Mouse (Mus musculus) gastrocnemius, postnatal 36 days (tissue): ENCODE measurements around the gene Tex22. TPM values are rescaled to one million over a fixed set of nuclear protein-coding genes. Genes with fewer than 3 reads are reported as not detected.
A peak's percentile ranks its signal among the peaks of the same experiment; 100 is the strongest.

Experiments used
- DNase-seq, 2 experiments: peaks; one replicate each; pipeline ENCODE4 v3.0.0; 2022
- intact Hi-C: fragments of 180-260 bp; cut with DNase I; formaldehyde crosslinking; loops from one replicate; pipeline ENCODE4 v1.15.1; 2025
- long read RNA-seq, 2 experiments: library from polyadenylated mRNA; stranded (forward); transcript quantifications; one replicate each; pipeline ENCODE4 v2.0.0; 2021
- total RNA-seq, 2 experiments: library from RNA; stranded (reverse); gene quantifications; 2 replicates each; pipeline ENCODE4 v1.2.3; 2021

The Tex22 gene
- under 1 TPM; 0.22 to 0.31 TPM for total RNA-seq
- long read RNA-seq, experiment 1, partial matches to known transcripts: 0 of 1 reads
- long read RNA-seq, experiment 1, other reads (novel, unspliced or antisense): 1 of 1 reads
- long read RNA-seq, experiment 2, partial matches to known transcripts: 0 of 1 reads
- long read RNA-seq, experiment 2, other reads (novel, unspliced or antisense): 1 of 1 reads

GRCm38 (mm10) chr12:113074329-113075062, at the start of gene Tex22:
TSS of gene Tex22 (plus strand) at chr12:113074502.
- DNase-seq: peak; percentile 80 to 83
- intact Hi-C loops: loop anchor here (10.0 kb wide), 1 partner anchor 70 kb away; the partner anchor contains the start of gene Brf1

- DNase-seq: no peak
- intact Hi-C loops: no loop called here
These were observed 47.7 kb upstream of the Tex22 start for GRCm38 (mm10) chr12:113026557-113026956.

GRCm38 (mm10) chr12:113027495-113027894, 46.8 kb upstream of the Tex22 start:
- intact Hi-C loops: no loop called here
- DNase-seq: no peak

- DNase-seq: no peak
These were observed 46.2 kb upstream of the Tex22 start for GRCm38 (mm10) chr12:113028067-113028466.

GRCm38 (mm10) chr12:113028898-113029297, 45.4 kb upstream of the Tex22 start:
- intact Hi-C loops: no loop called here
- no peak for DNase-seq

More at GRCm38 (mm10) chr12:113028067-113028466, 46.2 kb upstream of the Tex22 start:
- intact Hi-C loops: no loop called here

DNA sequence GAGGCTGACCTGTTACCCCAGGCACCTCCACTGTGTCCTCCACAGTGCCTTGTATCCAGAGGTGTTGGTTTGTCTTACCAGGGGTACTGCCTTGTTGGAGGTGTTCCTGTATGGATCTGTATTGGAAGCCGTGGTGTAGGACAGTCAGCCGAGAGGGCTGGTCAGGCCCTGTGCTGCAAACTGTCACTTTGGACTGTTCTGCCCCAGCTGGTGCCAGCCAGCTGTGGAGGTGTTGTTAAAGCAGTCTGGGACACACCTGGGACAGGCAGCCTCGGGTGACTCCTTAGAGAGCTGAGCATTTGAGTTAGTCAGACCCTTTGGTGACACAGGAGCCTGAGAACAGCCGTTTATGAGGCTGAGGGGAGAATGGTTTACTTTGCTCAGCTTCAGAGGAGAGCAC, 44.3 kb upstream of the Tex22 start:
- intact Hi-C loops: no loop called here

GRCm38 (mm10) chr12:113030993-113031392, 43.3 kb upstream of the Tex22 start:
- intact Hi-C loops: no loop called here
- DNase-seq: no peak

More for the DNA sequence above, 44.3 kb upstream of the Tex22 start:
- no peak for DNase-seq

DNA sequence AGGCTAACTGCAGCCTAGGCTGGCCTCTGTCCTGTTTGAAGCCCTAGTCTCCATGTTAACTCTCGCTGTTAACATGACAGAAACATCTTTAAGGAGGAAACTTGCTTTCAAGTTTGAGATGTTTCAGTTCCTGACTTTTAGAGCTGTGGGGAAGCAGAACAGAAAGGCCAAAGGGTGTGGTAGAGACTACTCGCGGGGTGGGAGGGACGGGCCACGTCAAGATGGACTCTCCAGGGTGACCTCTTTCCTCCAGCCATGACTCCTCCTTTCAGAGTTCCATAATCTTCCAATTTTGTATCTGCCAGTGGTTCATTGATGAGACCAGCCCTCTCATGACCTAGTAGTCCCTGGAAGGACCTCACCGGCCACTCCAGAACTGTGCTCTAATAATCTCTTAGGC, 42.9 kb upstream of the Tex22 start:
- DNase-seq: no peak
- intact Hi-C loops: no loop called here

GRCm38 (mm10) chr12:113032296-113033250, 41.7 kb upstream of the Tex22 start:
- intact Hi-C loops: no loop called here

DNA sequence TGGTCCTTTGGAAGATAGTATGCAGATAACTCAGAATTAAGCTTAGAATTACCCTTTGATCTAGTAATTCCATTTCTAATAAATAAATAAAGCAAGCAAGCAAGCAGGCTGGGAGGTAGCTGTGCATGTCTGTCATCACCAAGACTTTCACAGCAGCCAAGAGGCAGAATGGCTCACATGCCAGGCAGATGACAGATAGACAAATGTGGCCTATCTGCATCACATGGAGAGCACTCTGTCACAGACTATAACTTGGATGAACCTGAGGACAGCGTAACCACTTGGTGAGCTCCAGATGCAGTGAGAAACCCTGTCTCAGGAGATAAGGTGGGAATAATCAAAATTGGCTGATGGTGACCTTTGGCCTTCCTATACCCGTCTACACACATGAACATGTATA, 39.2 kb upstream of the Tex22 start:
- DNase-seq: no peak
- intact Hi-C loops: no loop called here

More at GRCm38 (mm10) chr12:113032296-113033250, 41.7 kb upstream of the Tex22 start:
- DNase-seq: no peak

DNA sequence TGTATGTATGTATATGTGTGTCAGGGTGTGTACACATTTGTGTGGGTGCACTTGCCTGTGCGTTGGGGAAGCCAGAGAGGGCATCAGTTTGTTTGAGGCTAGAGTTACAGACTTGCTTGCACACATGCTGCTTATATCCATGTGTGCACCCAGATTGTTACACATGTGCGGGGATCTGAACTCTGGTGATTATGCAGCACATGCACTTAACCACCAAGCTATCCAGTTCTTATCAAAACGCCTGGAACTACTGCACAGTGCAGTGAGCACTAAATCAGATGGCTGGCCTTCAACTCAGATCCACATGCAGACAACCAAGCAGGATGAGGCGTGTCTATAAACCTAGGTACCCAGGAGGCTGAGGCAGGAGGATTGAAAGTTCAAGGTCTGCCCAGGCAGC, 37.3 kb upstream of the Tex22 start:
- intact Hi-C loops: no loop called here

DNA sequence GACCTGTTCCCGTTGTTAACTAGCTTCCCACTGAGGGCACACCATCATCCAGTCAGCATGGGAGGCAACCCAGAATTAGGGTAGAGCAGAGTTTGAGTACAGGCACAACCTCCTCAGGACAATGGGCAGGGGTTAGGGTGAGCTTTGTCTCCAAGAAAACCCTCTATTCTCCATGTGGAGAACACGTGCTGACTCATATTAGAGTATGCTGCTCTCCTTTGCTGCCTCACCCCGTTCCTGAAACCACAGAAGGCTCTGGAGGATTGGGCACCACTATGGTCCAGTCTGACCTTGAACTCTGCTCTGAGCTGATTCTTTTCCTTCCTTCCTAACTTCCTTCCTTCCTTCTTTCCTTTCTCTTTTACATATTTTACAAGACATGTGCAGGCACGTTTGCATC, 35.9 kb upstream of the Tex22 start:
- DNase-seq: no peak
- intact Hi-C loops: no loop called here

More for the DNA sequence above, 37.3 kb upstream of the Tex22 start:
- DNase-seq: no peak

- intact Hi-C loops: loop anchor here (5.0 kb wide), 1 partner anchor 34 kb away; no protein-coding TSS in a partner anchor
- DNase-seq: no peak
These were observed 32.5 kb upstream of the Tex22 start for GRCm38 (mm10) chr12:113041481-113042439.

- intact Hi-C loops: loop anchor here (5.0 kb wide), 1 partner anchor 35 kb away; no protein-coding TSS in a partner anchor
- no peak for DNase-seq
These were observed 31.8 kb upstream of the Tex22 start for GRCm38 (mm10) chr12:113042543-113042942.

DNA sequence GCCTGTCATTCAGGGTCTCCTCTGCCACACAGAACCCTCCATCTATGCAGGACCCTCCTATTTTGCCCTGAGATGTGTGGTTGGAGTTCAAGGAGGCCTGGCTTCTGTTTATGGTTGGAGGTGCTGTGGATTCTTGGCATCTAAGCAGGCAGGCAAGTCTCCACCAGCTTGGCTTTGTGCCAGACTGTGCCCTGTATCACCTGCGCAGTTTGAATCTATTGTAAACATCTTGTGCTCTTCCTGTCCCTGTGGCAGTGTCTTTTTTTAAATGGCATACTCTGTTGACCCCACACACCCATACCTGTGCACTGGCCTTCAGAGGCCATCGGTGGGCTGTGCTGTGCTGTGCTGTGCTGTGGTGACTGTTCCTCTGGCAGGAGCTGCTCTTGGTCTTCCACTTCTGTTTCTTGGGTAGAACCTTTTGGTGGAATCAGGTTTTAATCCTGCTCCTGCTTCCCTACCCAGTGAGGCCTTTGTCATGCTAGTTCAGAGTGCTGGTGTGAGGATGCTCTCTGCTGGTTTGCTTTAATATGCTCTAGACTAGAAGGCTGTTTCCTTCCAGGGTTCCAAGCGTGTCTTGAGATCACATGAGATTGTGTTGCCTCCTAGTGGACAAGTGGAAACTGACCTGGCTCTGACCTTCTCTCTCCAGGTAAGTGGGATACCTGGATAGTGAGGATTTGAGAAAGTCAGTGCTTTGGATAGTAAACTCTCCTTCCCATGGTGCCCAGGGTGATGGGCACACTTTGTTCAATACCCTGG, 29.2 kb upstream of the Tex22 start:
- no peak for DNase-seq
- intact Hi-C loops: loop anchor here (5.0 kb wide), 1 partner anchor 38 kb away; no protein-coding TSS in a partner anchor

GRCm38 (mm10) chr12:113046861-113047260, 27.4 kb upstream of the Tex22 start:
- no peak for DNase-seq
- intact Hi-C loops: no loop called here

GRCm38 (mm10) chr12:113048103-113048502, 26.2 kb upstream of the Tex22 start:
- DNase-seq: no peak
- intact Hi-C loops: no loop called here

DNA sequence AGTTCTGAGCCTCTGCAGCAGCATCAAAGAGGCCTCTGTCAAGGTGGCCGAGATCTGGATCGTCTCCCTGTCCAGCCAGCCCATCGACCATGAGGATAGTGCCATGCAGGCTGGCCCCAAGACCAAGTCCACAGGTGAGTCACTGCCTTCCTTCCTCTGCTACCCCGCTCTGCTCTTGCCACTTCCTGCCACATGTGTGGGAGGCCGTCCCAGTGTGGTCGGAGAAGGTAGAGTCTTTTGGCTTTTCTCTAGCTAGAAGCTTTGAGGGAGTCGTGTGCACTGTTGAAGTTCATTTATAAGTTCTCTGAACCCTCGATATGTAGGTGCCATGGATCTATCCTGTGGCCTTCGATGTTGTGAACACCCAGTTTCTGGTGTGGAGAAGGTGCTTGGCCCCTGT, 24.5 kb upstream of the Tex22 start:
- no peak for DNase-seq
- intact Hi-C loops: no loop called here

DNA sequence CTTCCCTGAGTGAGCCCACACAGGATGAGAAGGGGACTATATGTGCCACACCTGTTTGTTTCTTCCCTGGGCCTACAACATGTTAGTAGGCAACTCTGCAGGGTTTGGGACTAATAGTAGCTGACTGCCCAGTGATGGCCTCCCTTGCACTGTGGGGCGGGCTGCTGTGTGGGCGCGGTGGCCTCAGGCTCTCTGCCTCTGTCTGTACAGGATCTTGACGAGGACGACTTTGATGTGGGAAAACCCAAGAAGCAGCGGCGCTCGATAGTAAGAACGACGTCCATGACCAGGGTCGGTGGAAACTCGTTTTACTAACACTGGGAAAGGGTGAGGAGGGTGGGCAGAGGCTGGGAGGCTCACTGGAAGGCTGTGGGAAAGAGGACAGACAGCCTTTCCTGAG, 23.6 kb upstream of the Tex22 start:
- intact Hi-C loops: no loop called here
- DNase-seq: no peak
